Mouse (Mus musculus) thymus, postnatal 14 days (tissue): ENCODE data around the gene Art3.
"Not testable (repeated sequence)": the region's sequence is repeated elsewhere in the genome, so short reads cannot be mapped to it uniquely, and the experiment has no call there.

Experiments used
- DNase-seq: peaks from one replicate; pipeline ENCODE4 v3.0.0; 2021

The Art3 gene

DNA sequence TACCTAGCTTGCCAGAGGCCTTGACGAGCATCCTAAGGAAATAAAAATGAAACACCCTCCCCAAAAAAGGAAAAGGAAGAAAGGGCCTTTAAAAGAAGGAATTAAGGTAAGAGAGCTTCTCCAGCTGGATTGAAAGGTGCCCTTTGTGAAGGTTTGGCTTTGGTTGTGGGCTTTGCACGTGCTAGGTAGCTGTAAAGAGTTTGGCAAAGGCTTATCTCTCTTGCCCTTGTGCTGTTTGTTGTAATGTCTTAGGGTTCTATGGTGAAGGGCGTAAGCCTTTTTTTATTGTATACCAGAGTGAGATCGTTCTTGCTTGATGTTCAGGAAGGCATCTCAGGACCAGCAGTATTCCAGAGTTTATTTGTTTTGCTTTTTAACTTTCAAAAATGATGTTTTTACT is 9.0 kb downstream of the Art3 start:
- no peak for DNase-seq

DNA sequence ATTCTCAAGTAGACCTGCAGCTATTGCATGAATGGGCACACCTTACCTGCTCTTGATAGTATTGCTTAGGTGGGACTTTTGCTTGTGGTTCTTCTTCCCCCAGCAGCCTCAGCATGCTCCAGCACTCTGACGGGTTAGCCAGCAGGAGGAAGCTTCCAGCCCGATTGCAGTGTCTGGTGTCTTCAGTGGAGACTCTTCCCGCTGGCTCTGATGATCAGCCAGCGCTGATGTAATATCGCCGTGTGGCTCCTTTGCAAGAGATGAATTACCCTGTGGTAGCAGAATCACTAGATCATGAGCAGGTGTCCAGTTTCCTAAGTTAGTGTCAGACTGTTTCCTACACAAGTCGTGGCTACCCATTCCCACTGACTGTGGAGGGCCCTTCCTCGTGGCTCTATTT is 13.4 kb downstream of the Art3 start:
- DNase-seq, result no peak

DNA sequence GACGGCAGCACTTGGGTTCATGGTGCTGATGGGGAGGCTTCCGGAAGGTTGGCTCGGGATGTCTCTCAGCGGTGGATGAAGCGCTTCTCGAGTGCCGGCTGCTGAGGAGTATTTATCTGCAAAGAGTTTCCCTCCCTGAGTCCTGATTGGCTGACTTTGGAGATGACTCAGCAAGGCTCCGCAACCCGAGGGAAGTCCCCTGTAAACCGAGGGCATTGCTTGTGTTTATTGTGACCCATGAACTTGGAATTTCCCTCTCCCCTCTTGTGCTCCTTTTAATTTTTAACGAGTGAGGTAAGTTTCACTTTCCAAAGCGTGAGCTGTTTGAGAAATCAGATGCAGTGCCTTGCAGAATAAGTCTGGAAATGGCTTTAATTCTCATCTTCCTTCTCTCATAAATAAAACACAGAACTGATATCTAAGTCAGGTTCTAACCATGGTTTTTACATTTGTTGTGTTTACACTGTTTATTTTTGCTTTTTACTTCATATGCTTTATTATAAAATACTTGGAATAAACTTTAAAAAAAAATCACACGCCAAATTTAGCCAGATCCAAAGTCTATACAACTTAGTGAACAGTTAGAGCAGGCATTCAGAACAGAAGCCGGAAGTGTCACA is 17.3 kb downstream of the Art3 start, which contains the start of gene Cxcl10:
Cxcl10 (minus strand) TSS at position 96 of the 620 bp plus-strand sequence.
- peak; percentile 67 for DNase-seq

DNA sequence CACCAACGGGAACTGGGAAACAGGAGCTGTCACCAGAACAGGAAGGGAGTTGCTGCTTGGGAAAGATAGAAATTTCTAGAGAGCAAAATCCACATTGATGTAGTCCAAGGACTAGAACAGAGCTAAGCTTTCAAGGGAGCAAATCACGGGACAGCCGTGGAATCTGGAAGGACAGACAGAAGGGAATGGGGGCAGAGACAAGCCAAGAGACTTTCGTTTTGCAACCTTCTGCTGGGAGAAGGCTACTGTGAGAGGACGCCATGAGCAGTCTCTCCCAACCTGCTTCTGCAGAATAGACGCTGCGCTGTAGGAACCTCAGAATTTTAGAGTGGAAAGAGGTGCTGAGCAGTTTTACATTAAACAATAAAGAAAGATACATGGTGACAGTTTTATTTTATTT is 18.1 kb downstream of the Art3 start:
- no peak for DNase-seq

DNA sequence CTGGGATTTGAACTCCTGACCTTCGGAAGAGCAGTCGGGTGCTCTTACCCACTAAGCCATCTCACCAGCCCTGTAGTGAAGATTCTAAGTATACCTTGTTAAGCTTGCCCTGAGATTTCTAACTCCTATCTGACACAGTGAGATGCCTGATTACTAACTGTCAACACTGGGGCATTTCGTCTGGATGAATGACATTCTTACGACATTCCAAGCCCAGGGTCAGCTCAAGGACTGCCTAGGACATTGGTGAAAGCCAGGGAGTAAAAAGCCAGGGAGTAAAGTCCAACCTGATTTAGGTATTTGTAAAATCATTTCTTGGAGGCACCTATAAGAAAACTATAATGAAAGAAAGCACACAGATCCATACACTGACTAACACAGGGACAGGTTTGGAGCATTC is 21.1 kb downstream of the Art3 start:
- DNase-seq, result not testable (repeated sequence)

DNA sequence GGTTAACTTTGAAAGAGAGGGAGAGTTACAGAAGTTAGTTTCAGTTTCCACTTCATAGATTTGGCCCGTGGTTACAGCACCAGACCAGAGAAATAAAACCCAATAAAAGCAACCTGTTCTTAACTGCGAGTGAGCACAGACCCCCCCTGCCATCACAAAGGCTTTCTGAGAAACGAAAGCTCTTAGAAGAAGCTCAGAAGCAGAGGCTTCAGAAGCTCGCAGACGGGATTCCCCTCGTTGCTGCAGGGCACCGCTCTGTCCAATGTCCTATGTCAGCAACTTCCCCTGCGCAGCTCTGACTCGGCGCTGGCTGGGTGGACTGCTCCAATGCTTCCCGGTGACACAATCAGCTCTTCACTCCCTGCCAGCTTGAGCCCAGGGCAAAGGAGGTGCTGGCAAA is 21.9 kb downstream of the Art3 start:
- DNase-seq, result peak; percentile 50

DNA sequence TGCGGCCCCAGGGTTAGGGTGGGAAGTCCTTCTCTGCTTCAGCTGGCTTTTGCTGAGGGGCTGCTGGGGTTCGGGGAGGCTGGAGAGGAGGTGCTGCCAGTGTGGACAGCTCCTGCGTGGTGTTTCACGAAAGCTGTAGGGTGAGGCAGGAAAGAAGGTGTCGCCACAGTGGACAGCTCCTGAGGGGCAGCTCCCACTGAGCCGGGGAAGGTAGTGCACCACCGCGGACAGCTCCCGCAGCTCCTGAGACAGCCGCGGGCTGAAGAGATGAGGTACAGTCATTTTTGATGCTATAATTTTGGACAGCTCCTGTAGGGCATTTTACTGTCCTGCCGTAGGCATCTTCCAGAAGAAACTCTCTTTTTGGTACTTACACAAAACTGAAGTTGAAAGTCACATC is 26.4 kb downstream of the Art3 start:
- no peak for DNase-seq

DNA sequence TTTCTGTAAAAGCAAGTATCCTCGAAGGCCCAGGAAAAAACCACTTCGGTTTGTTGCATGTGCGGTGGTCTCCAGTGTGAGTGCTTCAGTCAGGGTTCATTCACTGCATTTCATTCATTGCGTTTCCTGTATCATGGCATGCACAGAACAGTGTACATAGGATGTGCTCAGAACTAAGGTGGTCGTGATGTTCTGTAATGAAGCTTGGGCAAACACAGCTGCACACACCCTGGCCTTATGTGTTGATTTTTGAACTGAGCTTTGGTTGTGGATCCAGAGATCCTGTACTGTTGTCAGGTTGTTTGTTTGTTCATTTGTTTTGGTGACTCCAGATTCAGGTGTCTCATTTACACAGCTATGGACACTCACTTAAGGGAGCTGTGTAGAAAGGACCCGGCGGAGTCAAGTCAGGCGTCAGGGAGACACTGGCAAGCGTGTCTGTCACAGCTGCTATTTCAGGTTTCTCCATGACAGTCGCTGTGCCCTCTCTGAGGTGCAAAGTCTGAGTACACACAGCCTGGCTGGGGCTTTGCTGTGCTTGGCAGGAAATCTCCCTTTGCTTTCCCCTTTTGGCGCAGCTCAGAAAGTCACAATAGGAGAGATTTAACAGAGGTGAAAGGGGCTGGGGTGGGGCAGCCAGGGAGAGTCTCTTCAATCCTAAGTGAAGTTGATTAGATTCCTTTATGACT is 27.3 kb downstream of the Art3 start:
- no peak for DNase-seq

DNA sequence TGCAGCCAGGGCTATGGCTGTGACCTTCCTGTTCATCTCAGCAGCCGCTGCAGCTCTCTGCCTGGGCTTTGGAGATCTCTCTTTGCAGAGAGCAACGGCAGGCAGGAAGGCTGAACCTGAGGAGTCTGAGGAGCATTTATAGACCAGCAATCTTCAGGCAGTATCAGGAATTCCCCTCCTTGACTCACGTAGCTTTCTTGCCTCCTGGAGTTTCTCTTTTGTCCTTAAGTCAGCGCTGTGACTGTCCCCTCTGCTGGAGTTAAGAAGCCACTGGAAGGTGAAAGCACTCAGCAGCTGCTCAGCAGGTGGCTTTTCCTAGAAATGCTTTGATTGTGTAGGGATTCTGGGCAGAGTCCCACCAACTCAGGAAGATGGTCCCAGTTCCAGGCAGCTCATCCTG is 31.6 kb downstream of the Art3 start:
- no peak for DNase-seq

DNA sequence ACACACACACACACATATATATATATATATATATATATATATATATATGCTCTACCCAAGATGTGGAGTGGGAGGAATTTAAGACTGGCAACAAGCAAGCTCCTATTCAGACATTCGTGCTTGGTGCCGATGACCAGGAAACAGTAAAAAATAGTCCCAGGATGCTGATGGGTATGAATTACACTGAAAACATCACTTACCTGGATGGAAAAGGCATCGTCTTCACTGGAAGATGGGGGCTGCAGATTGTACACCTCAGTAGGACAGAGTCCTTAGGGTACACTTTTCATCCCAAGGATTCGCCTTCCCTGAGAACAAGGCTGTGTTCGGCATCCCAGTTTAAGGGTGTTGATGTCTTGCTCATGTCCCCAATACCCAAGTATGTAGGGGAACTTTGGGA is 32.4 kb downstream of the Art3 start:
- DNase-seq, result no peak

DNA sequence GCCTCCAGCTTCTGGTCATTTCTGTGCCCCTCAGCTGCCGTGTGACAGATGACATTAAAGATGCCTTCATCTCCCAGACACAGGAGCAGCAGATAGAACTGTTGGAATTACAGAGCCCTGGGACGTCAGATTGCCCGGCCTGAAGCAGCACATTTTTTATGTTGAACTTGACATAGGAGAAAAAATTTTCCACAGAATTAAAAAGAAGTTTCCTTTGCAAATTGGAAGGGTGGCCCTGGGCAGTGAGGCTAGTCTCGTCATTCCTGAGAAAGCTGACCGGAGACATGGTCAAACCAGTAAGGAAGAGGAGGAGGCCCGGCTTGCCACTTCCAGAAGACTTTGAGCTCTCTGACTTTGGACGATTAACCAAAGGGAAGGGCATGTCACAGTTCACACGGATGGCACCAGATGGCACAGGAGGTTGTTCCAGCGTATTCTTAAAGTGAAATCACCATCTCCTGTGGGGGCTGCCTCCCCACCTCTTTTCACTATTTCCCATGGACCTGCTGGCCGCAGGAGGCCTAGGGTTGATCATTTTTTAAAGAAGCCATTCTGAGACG is 33.6 kb downstream of the Art3 start:
- no peak for DNase-seq

DNA sequence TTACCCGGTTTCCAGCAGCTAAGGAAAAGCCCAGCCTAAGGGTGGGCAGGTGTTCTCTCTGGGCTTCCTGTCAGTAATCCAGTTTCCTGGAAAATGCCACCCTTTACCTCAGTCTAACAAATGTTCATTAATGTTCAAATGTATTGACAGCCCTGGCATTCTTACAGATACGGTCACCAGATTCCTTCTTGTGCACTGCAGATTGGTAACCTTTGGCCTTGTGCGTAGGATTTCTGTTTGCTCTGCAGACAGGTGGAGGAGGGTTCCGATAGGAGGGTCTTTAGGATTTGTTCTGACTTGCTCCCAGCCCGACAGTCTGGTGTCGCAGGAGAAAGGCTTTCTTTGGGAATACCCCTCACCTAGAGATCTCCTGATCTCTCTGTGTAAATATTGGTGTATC is 34.9 kb downstream of the Art3 start:
- no peak for DNase-seq

DNA sequence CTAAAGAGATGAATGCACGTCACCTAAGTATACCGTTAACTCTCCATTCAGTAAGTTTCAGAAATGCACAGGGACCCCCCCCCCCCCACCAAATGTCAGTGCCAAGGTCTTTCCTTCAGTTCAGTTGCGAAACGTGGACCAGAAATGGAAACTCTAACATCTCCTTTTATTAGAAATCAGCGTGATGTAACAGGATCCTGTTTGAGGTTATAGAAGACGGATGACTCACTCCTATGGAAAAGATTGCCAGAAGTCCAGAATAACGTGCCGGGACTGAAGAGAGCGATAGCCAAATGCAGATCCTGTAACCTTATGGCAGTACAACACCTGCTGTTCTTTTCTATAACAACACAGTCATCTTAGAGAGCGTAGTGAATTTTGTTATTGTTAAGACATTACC is 36.8 kb downstream of the Art3 start:
- DNase-seq, result no peak

DNA sequence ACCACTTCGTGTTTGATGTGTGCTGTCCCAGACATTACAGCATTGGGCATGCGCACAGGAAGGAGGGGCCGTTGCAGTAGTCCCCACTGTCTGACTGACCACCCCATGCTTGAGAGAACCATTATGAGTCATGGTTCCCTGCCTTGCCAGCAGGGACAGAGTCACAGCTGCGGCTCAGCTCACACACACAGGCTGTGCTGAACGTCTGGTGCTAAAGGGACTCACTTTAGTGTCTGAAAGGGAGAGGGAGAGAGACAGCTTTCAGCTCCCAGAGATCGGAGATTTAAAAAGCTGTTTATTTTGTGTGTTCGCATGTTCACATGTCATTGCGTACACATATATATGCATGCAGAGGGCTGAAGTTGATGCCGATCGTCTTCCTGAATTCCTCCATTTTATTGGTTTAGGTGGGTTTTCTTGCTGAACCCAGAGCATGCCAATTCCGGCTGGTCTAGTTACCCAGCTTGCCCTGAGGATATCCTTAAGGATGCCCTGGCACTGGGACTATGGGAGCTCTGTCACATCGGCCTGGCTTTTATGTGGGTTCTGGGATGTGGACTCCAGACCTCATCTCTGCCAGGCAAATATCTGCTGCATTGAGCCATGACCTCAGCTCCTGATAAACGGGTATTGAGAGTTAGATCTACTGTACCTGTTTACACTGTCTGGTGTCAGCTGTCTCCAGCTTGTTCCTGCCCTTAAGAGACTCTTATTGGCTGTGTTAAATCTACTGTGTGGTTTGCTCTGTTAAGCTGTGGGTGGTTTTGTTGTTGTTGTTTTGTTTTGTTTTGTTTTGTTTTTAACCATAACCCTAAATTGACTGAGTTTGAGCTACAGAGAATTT is 37.7 kb downstream of the Art3 start:
- DNase-seq, result no peak

DNA sequence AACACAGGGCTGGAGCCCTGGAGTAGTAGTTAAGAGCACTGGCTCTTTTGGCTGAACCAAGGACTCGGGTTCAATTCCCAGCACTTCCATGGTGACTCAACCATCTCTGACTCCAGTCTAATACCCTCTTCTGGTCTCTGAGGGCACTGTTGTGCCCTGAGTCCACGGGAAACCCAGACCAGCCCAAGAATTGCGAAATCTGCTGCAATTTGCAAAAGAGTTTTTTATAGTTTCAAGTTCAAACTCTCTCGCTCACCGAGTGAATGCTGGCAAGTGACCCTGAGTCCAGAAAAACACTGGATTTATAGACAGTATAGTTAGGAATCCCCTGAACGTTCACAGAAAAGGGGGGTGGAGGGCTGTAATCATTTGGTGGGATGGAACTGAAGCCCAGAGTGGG is 38.8 kb downstream of the Art3 start:
- no peak for DNase-seq

DNA sequence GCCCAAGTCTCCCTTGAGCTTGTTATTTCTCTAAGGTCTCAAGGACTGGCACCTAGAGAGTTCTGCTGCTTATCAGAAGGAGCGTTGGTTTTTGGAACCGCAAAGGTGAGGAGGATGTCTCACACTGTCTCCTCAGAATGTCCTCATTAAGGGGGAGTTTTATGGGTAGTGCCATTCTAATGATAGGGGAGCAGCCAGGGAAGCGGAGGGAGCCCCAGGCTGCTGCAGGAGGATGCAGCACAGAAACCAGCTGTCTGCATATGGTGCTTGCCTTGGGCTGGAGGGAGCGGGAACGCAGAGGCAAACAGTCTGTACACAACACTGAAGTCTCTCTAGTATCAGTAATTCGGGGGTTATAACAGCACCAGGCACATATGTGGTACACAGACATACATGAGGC is 39.3 kb downstream of the Art3 start:
- no peak for DNase-seq

DNA sequence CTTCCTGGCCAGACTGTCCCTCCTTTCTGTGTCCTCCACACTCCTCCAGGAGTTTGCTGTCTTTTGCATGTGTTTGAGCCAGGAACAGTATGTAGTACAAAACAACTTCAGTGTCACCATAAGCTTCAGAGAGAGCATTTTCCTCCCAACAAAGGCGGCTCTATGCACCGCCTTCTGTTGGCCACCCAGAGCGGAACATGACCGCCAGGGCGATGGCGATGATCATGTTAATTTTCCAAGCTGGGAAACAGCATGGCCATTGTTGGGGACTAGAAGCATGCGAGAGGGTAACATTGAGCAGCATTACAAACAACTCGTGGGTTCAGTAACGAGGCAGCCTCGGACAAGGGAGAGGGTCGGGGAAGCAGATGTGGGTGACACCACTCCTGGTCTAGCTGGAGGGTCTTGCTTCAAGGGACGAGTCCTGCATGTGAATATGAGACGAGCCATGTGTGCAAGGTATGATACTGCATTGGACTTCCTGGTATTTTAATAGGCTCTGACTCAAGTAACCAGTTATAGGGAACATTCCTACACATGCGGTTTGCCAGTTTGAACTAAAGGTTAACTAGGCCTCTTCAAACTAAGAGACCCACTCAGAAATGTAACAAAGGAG is 39.8 kb downstream of the Art3 start:
- DNase-seq, result no peak

DNA sequence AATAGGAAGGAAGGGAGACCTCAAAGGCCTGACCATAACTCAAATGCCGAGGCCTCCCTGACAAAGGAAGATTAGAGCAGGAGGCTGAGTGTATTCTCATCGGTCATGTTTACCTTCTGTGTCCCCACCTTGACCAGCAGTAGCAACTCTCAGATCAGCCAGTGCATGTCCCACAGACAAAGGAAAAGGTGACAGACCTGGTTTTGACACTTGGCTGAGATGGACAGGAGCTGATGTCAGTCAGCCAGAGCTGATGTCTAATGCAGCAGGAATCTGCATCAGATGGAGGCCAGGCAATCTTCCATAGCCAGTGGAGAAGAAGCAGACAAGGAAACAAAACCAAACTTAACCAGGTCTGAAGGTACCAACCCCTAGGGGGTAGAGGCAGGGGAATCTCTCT is 41.0 kb downstream of the Art3 start:
- DNase-seq, result no peak

DNA sequence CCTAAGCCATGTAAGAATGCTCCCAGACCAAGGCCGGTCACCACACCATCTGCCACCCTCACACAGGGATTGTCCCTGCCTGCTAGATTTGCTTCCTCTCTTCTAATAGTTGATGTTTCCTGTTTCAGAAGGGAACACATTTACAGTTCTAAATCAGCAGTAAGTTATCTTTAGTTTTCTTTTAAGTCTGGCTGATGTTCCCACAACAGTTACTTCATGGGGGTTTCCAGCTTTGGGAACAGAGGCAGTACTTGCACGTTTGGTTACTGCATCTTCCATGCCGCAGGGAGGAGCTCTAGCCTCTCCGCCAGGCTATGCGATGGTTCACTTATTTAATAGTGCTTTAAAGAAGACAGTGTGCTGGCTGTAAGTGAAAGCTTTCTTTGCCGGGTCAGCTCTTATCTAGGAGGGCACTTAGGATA is 43.1 kb downstream of the Art3 start:
- peak; percentile 50 for DNase-seq

DNA sequence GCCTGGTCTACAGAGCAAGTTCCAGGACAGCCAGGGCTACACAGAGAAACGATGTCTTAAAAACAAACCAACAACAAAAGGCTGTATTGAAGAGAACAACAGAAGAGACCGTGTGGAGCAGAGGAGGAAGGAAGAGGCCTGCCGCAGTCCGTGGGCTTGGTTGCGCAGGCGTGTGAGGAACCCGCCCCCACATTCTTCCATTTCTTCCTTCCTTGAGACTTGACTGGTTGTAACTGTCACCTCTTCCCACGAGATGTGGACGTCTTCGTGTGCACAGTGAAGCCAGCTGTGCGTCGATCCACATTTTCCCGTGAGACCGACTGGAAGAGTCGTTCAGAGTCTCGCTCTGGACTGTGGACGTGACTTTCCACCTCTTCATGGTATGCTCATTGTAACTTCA is 43.7 kb downstream of the Art3 start:
- DNase-seq, result peak; percentile 64

DNA sequence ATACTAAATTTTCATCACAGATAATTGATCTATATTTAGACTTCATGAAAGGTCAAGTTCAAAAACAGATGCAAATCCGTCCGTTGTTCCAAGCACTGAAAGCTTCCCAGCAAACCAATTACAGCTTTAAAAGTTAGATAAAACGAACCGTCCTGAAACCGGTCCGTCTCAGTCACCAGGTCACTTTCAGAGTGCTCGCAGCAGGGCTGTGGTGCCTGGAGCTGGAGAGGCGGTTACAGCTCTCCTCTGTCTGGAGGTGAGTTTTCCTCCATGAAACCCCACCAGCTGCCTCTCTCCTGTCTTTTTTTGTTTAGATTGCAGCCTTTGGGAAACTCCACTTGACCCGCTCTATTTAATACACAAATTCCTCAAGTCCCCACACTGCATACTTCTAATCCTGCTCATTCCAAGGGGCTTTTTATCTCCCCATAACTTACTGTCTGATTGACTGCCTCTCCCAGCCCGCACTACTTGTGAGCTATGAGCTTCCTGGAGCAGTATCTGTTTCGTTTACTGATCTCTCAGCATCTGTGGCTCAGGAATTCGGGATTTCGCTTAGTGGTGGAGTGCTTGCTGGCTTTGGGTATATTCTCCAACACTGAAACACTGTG is 45.3 kb downstream of the Art3 start:
- no peak for DNase-seq

DNA sequence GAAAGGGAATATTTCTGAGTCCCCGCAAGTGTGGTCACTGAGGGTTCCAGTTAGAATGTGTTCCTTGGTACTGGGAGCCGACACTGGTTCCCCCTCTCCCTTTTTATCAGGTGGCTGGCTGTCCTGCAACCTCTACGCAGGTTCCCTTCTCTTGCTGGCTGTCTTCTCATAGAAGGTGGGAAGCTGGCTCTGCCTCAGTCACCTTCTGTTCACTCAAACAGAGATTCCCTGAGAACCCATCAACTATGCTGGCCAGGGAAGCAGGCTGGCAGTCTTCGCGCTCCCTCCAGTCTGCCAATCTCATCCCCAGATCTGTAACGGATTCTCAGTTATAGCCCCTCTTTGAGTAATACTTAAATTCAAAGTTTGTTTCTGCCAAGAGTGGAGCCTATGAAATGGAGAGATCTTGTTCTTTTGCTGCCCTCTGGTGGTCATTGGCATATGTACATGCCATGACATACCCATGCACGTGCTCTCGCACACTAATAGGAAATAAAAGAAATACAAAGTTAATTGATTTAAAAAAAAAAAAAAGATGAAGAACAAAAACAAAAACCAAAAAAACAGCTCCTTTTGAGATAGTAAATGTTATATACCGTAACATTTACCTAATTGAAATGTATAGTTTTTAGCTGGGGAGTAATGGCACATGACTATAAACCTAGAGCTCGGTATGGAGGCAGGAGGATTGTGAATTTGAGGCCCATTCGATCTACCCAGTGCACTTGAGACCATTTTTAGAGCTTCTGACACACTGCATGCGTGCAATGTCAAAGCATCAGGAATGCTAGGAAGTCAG is 50.1 kb downstream of the Art3 start:
- peak; percentile 80 for DNase-seq
